Mouse (Mus musculus): ENCODE measurements around the gene 1810062G17Rik.

Gene 1810062G17Rik

GRCm38 (mm10) chr3:36475532-36476087 is at the start of gene 1810062G17Rik, which contains the start of gene Anxa5:
1810062G17Rik (plus strand) TSS chr3:36475937.
Anxa5 (minus strand) TSS chr3:36475894.
- POLR2A ChIA-PET = interaction anchor here in 3 of 4 experiments (0.5 to 2.1 kb wide), 10 partner anchors 10 to 706 kb away, joined by 3 to 9 read pairs (median 5); partner anchors contain the start of genes D3Ertd254e (in 2 of the 3) and Mccc1 (in 1 of the 3)
- CTCF ChIA-PET = interaction anchor here in 3 of 4 experiments (1.0 to 2.7 kb wide), 5 partner anchors 10 to 21 kb away, joined by 3 to 9 read pairs (median 8); no protein-coding TSS in a partner anchor

- CTCF ChIA-PET = no interaction called here
- POLR2A ChIA-PET = interaction anchor here in 1 of 4 experiments (0.7 kb wide), 1 partner anchor 19 kb away, joined by 3 read pairs; no protein-coding TSS in a partner anchor
These were observed 48.4 kb upstream of the 1810062G17Rik start for GRCm38 (mm10) chr3:36427386-36427785.

GRCm38 (mm10) chr3:36430360-36430759 is 45.4 kb upstream of the 1810062G17Rik start:
- ChIA-PET POLR2A (no interaction called here), CTCF (no interaction called here)

GRCm38 (mm10) chr3:36440280-36440679 is 35.5 kb upstream of the 1810062G17Rik start:
- ChIA-PET CTCF (interaction anchor here in 3 of 4 experiments (0.6 to 3.0 kb wide), 4 partner anchors 20 to 230 kb away, joined by 3 to 13 read pairs (median 4); no protein-coding TSS in a partner anchor), POLR2A (no interaction called here)

- ChIA-PET POLR2A (no interaction called here), CTCF (interaction anchor here in 2 of 4 experiments (1.1 to 1.9 kb wide), 2 partner anchors 54 to 232 kb away, joined by 7 to 9 read pairs; no protein-coding TSS in a partner anchor)
These were observed 33.3 kb upstream of the 1810062G17Rik start for GRCm38 (mm10) chr3:36442426-36442825.

- ChIA-PET CTCF (interaction anchor here in 2 of 4 experiments (0.9 to 1.5 kb wide), 3 partner anchors 49 to 51 kb away, joined by 3 to 6 read pairs (median 5); no protein-coding TSS in a partner anchor), POLR2A (no interaction called here)
These were observed 29.7 kb upstream of the 1810062G17Rik start for GRCm38 (mm10) chr3:36446041-36446440.

- ChIA-PET POLR2A (no interaction called here), CTCF (interaction anchor here in 2 of 4 experiments (0.9 to 1.5 kb wide), 2 partner anchors 49 to 50 kb away, joined by 3 to 5 read pairs; no protein-coding TSS in a partner anchor)
These were observed 29.2 kb upstream of the 1810062G17Rik start for GRCm38 (mm10) chr3:36446506-36446905.

- POLR2A ChIA-PET = no interaction called here
- CTCF ChIA-PET = interaction anchor here in 2 of 4 experiments (0.9 to 1.5 kb wide), 2 partner anchors 48 to 50 kb away, joined by 3 to 5 read pairs; no protein-coding TSS in a partner anchor
These were observed 28.8 kb upstream of the 1810062G17Rik start for GRCm38 (mm10) chr3:36446918-36447317.

GRCm38 (mm10) chr3:36449292-36450165 is 26.2 kb upstream of the 1810062G17Rik start:
- POLR2A ChIA-PET = interaction anchor here in 1 of 4 experiments (0.9 kb wide), 1 partner anchor 72 kb away, joined by 3 read pairs; the partner anchor contains the start of gene Gm11549
- CTCF ChIA-PET = interaction anchor here in 2 of 4 experiments (0.8 to 3.1 kb wide), 2 partner anchors 46 to 47 kb away, joined by 4 to 14 read pairs; no protein-coding TSS in a partner anchor

GRCm38 (mm10) chr3:36452502-36452901 is 23.2 kb upstream of the 1810062G17Rik start:
- POLR2A ChIA-PET = no interaction called here
- CTCF ChIA-PET = no interaction called here

GRCm38 (mm10) chr3:36455124-36455523 is 20.6 kb upstream of the 1810062G17Rik start:
- POLR2A ChIA-PET = no interaction called here

GRCm38 (mm10) chr3:36455566-36455965 is 20.2 kb upstream of the 1810062G17Rik start:
- POLR2A ChIA-PET = no interaction called here
- CTCF ChIA-PET = interaction anchor here in 2 of 4 experiments (0.5 to 1.5 kb wide), 2 partner anchors 10 to 41 kb away, joined by 3 read pairs; no protein-coding TSS in a partner anchor

More at GRCm38 (mm10) chr3:36455124-36455523, 20.6 kb upstream of the 1810062G17Rik start:
- CTCF ChIA-PET = interaction anchor here in 2 of 4 experiments (0.5 to 1.5 kb wide), 2 partner anchors 11 to 42 kb away, joined by 3 read pairs; no protein-coding TSS in a partner anchor

GRCm38 (mm10) chr3:36460717-36461116 is 15.0 kb upstream of the 1810062G17Rik start:
- POLR2A ChIA-PET = no interaction called here
- CTCF ChIA-PET = interaction anchor here in 1 of 4 experiments (0.6 kb wide), 1 partner anchor 20 kb away, joined by 3 read pairs; no protein-coding TSS in a partner anchor

GRCm38 (mm10) chr3:36461819-36462218 is 13.9 kb upstream of the 1810062G17Rik start:
- POLR2A ChIA-PET = interaction anchor here in 2 of 4 experiments (0.7 to 1.0 kb wide), 2 partner anchors 12 to 31 kb away, joined by 3 read pairs; no protein-coding TSS in a partner anchor
- CTCF ChIA-PET = interaction anchor here in 2 of 4 experiments (1.1 to 1.4 kb wide), 2 partner anchors 34 to 35 kb away, joined by 4 to 5 read pairs; no protein-coding TSS in a partner anchor

GRCm38 (mm10) chr3:36462348-36462747 is 13.4 kb upstream of the 1810062G17Rik start:
- POLR2A ChIA-PET = interaction anchor here in 2 of 4 experiments (0.7 to 1.0 kb wide), 2 partner anchors 12 to 30 kb away, joined by 3 read pairs; no protein-coding TSS in a partner anchor
- CTCF ChIA-PET = interaction anchor here in 2 of 4 experiments (0.5 to 1.4 kb wide), 3 partner anchors 33 to 641 kb away, joined by 4 to 7 read pairs (median 5); no protein-coding TSS in a partner anchor

GRCm38 (mm10) chr3:36465538-36465937 is 10.2 kb upstream of the 1810062G17Rik start:
- ChIA-PET POLR2A (interaction anchor here in 2 of 4 experiments (0.5 to 1.8 kb wide), 6 partner anchors 9 to 40 kb away, joined by 3 to 9 read pairs (median 3); partner anchors contain the start of genes 1810062G17Rik (in 2 of the 2) and Anxa5 (in 2 of the 2)), CTCF (interaction anchor here in 3 of 4 experiments (0.5 to 1.5 kb wide), 5 partner anchors 10 to 1588 kb away, joined by 3 to 7 read pairs (median 3); partner anchors contain the start of genes 1810062G17Rik (in 1 of the 3) and Anxa5 (in 1 of the 3))

GRCm38 (mm10) chr3:36467632-36468031 is 8.1 kb upstream of the 1810062G17Rik start:
- CTCF ChIA-PET = interaction anchor here in 1 of 4 experiments (1.4 kb wide), 1 partner anchor 29 kb away, joined by 3 read pairs; no protein-coding TSS in a partner anchor
- POLR2A ChIA-PET = interaction anchor here in 1 of 4 experiments (1.6 kb wide), 1 partner anchor 13 kb away, joined by 3 read pairs; no protein-coding TSS in a partner anchor

- ChIA-PET CTCF (no interaction called here), POLR2A (no interaction called here)
These were observed 6.9 kb upstream of the 1810062G17Rik start for GRCm38 (mm10) chr3:36468871-36469270.
